Mouse (Mus musculus) gastrocnemius, postnatal 10 days (tissue): Measurements from ENCODE around the gene Ndufv1. TPM values are rescaled to one million over a fixed set of nuclear protein-coding genes. Genes with fewer than 3 reads are reported as not detected.
"Not testable (repeated sequence)": the region's sequence is repeated elsewhere in the genome, so short reads cannot be mapped to it uniquely, and the experiment has no call there.

ENCODE experiments used
- DNase-seq: peaks from one replicate; pipeline ENCODE4 v3.0.0; 2021; ENCODE audit warnings: mixed read lengths
- total RNA-seq, 2 experiments: library from RNA; stranded (reverse); gene quantifications; 2 replicates each; pipeline ENCODE4 v1.2.3; 2021

The Ndufv1 gene
- total RNA-seq, 2 experiments from 2014 or later = 297 to 355 TPM

DNA sequence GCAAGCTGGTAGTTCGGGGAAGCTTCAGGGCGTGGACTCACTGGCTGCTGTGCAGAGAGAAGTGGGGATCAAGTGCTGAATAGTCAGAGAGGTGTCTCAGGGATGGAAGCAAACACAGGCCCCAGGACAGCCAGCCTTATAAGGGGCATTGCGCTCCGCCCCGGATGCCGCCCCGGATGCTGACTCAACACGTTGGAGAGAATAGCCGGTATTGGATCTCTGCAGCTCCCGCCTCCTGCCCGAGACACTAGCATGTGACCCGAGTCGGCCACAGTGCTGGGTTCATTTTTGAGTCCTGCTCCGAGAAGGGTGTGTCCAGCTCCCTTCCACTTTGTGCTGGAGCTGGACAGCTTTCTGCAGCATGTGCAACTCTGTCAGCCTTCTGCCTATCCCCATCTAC is 29.5 kb upstream of the Ndufv1 start:
- DNase-seq = peak; percentile 50

DNA sequence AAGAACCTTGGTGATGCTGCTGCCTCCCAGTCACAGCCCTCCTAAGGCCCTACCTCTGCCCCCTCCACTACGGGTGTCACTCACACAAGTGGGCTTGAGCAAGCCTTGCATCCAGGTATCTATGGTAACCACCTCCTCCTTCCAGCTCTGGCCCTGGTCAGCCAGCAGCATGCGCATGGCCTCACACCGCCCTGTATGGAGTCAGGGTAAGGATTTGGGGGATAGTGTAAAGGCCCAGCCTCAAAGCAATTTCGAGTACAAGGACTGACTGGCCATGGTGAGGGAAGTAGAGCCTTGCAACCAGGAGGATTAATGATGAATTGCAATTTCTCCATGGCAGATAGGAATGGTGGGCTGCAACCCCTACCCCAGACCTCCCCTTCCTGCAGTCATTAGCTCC is 28.9 kb upstream of the Ndufv1 start:
- DNase-seq = not testable (repeated sequence)

DNA sequence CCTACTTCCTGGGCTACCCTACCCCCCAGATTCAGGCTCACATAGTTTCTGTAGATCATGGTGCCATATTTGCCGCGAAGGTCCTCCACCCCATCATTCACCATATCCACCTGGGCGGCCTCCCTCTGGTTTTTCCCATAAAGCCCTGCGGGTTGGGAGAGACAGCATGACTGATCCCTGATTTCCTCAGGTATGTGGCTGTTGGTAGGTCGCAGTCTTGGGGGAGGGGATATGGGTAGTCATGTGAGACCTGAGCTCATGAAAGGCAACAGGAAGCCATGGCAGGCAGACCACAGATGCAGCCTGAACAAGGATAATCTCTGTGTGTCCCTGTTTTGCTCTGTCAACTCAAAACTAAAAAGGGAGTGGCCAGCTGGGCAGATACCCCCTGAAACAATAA is 28.3 kb upstream of the Ndufv1 start:
- DNase-seq = not testable (repeated sequence)

DNA sequence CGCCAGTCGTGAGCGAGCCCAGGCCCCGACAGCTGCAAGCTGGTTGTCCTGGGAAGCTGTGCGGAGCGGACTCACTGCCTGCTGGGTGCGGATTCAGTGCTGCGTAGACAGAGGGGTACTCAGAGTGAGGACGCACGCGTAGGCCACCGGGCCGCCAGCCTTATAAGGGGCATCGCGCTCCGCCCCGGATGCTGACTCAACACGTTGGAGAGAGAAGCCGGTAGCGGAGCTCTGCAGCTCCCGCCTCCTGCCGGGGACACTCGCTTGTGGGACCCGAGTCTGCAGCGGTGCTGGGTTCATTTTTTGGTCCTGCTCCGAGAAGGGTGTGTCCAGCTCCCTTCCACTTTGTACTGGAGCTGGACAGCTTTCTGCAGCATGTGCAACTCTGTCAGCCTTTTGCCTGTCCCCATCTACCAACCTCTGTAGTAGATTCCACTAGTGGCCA is 25.2 kb upstream of the Ndufv1 start, which contains the start of gene Gstp1:
Gene Gstp1 (minus strand): TSS at position 198 of the 445 bp plus-strand sequence.
- DNase-seq = peak; percentile 87

DNA sequence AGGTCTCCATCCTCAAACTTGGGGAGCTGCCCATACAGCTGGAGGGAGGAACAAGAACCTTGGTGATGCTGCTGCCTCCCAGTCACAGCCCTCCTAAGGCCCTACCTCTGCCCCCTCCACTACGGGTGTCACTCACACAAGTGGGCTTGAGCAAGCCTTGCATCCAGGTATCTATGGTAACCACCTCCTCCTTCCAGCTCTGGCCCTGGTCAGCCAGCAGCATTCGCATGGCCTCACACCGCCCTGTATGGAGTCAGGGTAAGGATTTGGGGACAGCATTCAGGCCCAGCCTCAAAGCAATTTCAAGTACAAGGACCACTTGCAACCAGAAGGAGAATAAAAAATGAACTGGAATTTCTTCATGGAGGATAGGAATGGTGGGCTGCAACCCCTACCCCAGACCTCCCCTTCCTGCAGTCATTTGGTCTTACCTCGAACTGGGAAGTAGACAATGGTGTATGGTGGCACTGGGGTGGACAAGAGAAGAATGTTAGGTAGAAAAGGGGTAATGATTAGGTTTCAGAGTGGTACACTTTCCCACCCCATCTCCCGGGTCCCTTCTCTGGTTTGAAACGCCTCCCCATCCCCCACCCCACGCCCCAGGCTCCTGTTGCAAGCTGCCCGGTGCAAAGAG is 24.7 kb upstream of the Ndufv1 start:
- not testable (repeated sequence) for DNase-seq

DNA sequence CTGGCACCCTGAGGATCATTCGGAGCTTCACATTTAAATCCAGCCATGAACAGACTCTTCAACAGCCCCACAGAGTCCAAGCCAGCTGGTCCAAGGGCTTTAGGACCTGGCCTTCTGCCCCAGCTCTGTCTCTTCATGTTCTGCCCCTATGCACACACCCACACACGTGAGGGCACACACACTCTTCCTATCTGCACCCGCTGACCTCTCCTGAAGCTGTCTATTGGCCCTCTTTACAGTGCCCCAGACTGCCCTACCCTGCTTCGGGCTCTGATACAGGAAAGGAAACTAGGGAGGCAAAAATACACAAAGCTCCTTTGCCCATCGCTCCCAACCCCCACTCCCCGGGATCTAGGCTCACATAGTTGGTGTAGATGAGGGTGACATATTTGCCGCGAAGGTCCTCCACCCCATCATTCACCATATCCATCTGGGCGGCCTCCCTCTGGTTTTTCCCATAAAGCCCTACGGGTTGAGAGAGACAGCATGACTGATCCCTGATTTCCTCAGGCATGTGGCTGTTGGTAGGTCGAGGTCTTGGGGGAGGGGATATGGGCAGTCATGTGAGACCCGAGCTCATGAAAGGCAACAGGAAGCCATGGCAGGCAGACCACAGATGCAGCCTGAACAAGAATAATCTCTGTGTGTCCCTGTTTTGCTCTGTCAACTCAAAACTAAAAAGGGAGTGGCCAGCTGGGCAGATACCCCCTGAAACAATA is 23.9 kb upstream of the Ndufv1 start:
- no peak for DNase-seq

DNA sequence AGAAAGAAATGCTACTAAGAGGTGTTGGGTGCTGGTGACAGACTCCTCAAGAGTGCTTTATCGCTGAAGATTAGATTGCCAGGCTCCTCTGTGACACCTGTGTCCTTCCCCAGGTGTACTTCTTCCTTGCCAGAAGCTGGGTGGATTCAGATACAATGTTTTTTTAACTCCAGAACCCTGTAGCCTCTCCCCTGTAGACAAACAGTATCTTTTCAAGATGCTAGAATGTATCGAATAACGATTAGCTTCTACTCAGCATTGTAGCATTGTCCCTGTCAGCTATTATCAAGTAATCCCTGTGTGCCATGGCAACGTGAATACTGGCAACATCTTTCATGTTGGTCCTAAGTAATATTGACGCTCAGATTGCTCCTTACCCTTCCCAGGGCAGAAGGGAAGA is 21.1 kb upstream of the Ndufv1 start:
- DNase-seq = no peak

DNA sequence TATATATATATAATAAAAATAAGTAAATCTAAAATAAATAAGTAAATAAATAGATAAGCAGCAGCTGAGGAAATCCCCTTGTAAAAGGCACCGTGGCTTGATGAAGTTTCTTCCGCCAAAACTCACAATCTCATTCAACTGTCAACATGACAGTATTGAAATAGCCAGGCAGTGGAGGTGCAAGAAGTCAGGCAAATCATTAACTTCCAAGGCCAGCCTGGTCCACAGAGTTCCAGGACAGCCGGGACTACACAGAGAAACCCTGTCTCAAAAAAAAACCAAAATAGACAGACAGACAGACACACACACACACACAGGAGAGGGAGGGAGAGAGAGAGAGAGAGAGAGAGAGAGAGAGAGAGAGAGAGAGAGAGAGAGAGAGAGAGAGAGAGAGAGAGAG is 20.7 kb upstream of the Ndufv1 start:
- DNase-seq = no peak

DNA sequence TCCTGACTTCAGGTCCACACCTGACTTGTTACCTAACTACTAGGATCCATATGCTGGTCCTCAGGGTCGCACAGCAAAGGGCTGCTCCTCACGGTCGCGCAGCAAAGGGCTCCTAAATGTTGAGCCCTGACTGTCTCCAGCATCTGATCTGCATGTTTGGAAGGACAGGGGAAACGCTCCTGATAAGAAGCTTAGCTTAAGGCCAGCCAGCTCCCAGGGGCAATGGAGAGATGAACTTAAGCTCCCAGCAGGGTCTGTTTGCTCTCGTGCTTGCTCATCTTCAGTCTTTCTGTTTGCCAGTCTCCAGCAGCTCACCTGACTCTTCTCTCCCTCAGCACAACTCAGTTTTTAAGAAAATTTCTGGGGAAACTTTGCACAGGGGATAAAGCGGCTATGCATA is 20.1 kb upstream of the Ndufv1 start:
- no peak for DNase-seq

DNA sequence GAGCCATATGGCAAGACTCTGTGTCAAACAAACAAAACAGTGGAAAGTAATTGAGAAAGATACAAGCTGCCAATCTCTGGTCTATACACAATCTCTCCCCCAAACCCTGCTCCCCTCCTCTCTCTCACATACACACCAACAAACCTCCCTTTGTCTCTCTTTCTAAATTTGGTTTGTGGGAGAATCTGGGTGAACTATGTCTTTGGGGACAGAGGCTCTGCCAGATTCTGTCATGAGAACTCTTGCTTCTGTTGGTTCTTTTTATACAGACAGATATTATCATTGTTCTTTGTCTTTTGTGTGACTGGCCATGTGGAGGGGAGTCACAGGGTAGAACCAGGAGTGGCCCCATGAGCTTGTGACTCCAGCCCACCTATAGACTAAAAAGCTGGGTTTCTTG is 15.0 kb upstream of the Ndufv1 start:
- no peak for DNase-seq

DNA sequence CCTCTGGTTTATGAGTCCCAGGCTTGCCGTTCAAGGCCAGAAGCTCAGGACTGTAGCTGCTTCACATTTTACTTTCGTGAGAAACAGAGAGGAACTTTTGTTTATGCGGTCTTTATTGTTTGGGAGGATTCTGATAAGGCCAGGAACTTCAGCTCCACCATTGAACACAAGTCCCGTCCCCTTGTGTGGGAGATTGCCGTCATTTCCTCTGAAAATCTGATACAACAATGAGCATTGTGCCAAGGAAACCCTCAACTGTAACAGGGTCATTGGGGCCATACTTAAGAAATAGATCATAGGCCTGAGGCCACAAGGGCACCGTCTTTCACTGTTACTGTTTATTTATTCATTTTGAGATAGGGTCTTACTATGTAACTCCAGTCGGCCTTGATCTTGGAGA is 10.6 kb upstream of the Ndufv1 start:
- no peak for DNase-seq

DNA sequence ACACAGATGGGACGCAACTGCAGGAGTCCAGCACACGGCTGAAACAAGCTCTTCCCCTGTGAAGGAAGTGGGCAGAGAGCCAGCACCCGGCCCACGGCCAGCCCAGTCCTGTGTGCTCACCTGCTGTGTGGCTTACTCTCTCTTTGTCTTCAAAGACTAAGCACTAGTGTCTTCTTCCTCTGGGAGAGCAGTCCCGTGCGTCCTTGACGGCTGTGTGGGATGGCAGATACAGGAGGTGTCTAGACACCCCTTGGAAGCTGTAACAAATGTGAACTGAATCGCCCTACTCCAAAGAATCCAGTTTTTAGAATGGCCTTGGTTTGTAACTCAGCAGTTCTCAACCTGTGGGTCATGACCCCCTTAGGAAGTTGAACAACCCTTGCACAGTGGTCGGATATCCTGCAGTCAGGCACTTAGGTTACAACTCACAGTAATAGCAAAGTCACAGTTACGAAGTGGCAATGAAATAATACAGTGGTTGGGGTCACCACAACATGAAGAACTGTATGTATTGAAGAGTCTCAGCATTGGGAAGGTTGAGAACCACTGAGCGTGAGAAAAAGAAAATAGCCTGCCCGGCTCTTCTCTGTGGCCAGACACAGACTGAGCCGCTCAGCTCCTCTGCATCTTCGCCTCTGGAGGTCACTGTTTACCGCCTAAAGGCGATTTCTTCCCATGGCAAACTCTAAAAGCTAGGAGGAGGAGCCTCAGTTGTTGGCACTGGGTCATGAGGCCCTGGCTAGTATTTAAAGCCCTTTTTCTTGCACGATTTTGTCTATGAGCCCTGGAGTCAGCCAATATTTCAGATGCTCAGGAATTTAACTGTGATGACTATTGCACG is 6.4 kb upstream of the Ndufv1 start:
- peak; percentile 75 for DNase-seq

DNA sequence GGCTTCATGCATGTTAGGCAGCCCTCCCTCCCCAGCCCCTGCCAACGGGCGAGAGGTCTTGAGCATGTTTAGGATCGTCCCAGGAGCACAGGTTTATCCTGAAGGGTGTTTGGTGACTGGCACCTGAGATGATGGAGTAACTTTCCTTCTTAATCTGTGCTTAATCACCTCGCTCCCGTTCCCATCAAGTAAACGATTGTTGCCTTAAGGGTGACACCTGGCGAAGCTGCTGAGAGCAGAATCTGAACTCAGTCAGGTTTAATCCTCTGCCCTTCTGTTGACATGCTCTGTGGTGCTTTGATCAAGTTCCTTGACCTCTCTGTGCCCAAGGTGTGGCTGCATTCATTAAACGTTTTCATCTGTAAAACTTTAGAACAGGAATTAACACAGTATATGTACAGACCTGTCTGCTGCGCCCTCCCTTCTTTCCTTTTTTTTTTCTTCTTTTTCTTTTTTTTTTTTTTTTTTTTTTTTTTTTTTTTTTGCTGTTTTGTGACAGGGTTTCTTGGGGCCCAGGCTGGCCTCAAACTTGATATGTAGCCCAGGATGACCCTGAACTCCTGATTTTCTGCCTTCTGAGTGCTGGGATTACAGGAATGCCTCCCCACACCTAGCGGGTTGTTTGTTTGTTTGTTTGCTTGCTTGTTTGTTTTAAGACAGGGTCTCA is 5.4 kb upstream of the Ndufv1 start:
- DNase-seq = no peak

DNA sequence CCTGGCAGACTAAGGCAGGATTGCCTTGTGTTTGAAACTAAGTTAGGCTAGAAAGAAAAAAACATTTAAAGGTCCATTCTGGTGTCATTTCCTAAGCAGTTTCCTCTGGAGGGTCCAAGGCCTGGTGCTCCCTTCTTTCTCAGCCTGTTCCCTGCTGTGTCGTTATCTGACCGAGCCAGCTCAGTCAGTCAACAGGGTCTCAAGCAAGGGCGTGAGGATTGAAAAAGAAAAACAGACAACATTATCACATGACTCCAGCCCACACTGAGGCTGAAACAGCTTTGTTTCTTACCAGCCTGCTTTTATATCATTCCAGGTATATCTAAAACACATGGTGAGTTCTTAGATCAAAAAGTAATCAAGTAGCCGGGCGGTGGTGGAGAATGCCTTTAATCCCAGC is 3.0 kb upstream of the Ndufv1 start:
- no peak for DNase-seq

DNA sequence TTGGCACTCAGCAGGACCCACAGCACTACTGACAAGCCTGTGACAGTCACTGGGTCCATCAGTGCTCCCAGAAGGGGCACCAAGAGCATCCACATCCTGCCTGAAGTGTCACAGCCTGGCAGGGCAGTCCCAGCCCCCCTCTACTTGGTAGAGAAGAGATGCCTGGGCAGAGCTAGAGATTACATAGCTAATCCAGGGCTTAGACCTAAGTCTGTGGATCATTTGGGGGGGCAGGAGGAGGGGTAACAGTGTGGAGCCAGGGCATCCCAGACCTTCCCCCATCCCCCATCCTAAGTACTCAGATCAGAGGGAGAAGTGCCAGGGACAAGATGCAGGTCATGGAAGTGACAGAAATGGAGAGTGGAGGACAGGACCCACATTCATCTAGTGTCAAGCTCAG is 2.2 kb upstream of the Ndufv1 start:
- DNase-seq = no peak

DNA sequence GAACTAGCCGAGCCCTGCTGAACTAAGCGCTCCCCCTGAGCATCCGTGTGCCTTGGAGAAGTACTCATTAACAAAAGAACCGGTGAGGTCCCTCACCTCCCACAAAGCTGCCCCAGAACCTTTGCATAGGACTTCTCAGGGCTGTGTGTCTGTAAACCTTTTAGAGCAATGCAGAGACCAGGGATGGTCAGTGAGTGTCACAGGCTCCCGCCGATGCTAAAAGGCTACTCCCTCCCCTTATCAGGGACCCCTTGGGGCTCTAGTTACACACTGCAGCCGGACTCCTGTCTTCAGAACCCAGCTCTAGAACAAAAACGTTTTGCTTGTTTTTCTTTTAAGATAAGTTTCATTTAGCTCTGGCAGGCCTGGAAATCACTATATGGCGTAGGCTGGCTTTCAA is 460 bp upstream of the Ndufv1 start:
- DNase-seq = no peak

DNA sequence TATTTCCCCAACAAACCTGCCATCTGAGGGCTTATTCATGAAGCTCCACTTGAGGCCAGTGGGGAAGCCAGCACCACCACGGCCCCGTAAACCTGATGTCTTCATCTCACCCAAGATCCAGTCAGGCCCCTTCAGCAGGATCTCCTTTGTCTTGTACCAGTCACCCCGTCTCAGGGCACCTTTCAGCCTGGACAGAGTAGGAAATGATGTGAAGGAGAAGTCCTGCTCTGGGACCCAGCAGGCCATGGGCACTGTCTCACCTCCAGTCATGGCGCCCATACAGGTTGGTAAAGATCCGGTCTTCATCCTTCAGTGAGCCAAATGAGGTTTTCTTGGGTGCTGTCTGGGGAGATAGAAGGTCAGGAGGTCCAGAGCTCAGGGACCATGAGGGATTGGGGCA is 1.5 kb downstream of the Ndufv1 start:
- DNase-seq = no peak

DNA sequence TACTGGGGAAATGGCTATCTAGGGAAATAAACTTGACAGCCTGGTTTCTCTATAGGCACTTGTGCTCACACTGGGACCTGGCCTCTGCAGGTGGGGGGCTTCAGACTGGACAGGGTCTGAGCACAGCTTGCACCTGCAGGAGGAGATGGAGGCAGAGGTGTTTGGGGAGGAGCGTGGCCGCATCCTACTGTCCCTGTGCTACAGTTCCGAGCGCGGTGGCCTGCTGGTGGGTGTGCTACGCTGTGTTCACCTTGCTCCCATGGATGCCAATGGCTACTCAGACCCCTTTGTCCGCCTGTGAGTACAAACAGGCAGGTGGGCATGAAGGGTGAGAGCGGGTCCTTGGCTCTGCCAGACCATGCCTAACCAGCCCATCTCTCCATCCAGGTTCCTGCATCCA is 6.6 kb downstream of the Ndufv1 start:
- no peak for DNase-seq

DNA sequence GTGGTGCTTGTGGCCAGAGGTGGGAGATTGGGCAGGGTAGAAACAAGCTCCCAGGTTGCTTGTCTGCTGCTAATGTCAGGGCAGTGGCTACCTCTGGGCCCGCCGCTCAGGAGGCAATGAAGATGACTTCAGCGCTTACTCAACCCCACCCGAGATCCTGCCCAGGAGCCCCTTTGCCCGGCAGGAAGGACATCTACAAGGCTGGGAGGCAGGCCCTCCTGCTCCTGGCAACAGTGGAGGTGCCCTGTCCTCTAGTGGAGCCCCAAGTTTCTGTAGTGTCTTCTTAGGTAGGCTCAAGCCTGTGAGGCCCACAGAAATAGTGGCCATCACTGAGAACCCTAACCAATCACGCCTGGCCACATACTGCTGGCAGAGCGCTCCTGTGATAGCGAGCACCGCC is 7.5 kb downstream of the Ndufv1 start:
- no peak for DNase-seq

DNA sequence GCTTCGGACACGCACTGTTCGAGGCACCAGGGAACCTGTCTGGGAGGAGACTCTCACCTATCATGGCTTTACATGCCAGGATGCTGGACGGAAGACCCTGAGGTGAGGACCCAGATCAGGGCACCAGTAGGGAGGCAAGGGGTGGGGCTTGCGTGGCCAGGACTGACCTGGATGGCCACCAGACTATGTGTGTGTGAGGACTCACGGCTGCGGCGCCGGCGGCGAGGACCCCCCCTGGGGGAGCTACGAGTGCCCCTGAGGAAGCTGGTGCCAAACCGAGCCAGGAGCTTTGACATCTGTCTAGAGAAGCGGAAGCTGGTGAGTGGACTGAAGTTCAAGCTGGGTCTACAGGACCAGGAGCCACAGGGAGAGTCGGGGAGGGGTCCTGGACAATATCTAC is 8.3 kb downstream of the Ndufv1 start:
- DNase-seq = no peak

DNA sequence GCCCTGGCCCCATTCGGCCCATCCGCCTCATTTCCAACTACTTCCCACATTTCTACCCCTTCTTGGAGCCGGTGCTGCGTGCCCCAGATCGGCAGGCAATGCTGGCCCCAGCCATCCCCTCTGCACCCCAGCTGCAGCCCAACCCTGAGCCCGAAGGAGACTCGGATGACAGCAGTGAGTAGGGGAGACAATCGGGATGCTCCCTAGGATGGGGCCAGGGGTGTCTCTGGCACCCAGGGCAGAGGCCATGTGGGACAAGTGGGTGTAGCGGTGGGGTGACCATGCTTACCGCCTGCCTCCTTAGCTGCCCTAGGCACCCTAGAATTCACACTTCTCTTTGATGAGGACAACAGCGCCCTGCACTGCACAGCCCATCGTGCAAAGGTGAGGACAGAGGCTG is 9.0 kb downstream of the Ndufv1 start:
- DNase-seq = no peak

DNA sequence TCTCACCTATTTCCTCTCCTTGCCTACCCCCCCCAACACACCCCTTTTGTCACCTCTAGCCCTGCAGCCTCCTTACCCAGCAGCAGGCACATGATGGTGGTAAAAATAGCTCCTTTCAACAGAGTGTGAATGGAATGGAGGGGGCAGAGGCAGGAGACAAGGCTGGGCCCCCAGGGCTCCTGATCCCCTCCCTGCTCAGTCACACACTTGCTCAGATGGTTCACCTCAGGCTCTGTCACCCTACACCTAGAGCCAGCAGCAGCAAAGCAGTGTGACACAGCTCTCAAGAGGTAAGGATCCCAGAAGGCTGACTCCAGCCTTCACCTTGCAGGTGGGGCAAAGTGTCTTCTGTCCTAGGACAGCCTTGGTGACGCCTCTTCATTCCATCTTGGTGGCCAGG is 9.5 kb downstream of the Ndufv1 start, which contains the start of gene Doc2g:
Gene Doc2g (plus strand): TSS at position 202 of the 400 bp plus-strand sequence.
- DNase-seq = no peak

DNA sequence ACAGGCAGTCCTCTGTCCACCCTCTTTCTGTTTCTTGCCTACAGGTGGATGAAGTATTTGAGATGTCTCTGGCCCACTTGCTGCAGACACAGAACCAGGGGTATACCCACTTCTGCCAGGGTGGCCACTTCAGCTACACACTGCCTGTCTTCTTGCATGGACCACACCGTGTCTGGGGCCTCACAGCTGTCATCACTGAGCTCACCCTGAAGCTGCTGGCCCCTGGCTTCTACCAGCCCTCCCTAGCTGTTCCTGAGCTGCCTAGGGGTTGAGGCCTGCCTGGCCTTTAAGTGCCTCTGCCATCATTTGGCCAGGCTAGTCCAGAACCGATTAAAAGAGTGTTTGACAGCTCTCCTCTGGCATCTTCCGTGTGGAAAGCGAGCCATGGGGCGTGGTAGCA is 10.9 kb downstream of the Ndufv1 start:
- DNase-seq = no peak
